Mouse (Mus musculus): Measurements from ENCODE around the gene Olfr556. TPM values are rescaled to one million over a fixed set of nuclear protein-coding genes. Genes with fewer than 3 reads are reported as not detected.
"Not testable (repeated sequence)": the region's sequence is repeated elsewhere in the genome, so short reads cannot be mapped to it uniquely, and the experiment has no call there.

The Olfr556 gene
- total RNA-seq (2021): not detected
- long read RNA-seq, experiment 1: 0 reads
- long read RNA-seq, experiment 2: 0 reads

GRCm38 (mm10) chr7:102664599-102664998, at the start of gene Olfr556:
TSS of gene Olfr556 (plus strand) at chr7:102664899.
- intact Hi-C loops (cut with DNase I; ENCODE audit: low total_unique reads): loop anchor here (10.0 kb wide), 1 partner anchor 260 kb away; the partner anchor contains the start of gene Olfr572
- DNase-seq: no peak

DNA sequence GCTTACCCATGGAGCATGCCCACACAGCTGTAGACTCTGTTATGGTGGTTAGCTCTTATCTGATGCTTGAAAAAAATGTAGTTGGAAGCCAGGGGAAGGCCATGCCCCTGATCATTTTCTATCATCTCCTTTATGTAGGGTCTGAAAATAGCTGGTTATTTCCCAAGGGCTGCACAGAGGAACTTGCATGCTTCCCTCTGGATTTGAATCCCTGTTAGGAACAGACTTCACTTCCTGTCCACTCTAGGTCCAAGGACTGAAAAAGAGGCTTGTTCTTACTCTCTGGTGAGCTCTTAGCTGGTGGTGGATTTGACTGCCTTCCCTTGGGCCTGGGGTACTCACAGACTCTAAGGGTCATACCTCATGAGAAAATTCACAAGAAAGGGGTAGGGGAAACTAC, 46.6 kb upstream of the Olfr556 start, which contains the start of gene Olfr553:
Olfr553 (minus strand) TSS at position 101 of the 400 bp plus-strand sequence.
- intact Hi-C loops (cut with DNase I; ENCODE audit: low total_unique reads): no loop called here
- DNase-seq: no peak

DNA sequence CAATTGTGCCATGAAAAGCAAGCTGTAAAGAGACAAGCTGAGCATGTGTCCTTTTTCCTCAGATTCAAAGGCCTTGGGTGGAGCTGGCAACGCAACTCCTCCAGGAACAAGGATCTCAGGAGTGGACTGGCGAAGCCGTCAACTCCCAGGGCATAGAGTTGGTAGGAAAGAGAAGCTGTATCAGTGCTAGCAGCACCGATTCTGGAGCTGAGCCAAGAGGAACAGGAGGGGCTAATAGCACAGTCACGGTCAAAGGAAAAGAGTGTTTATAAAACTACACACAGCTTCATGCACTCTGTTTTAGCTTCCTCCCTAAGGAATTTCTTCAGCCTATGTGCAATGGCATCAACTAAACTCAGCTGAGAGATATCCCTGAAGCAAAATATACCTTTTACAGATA, 45.1 kb upstream of the Olfr556 start:
- intact Hi-C loops (cut with DNase I; ENCODE audit: low total_unique reads): no loop called here
- DNase-seq: no peak

- DNase-seq; intact Hi-C loops (cut with DNase I; ENCODE audit: low total_unique reads): not testable (repeated sequence)
Measured at GRCm38 (mm10) chr7:102620368-102620767, 44.3 kb upstream of the Olfr556 start.

GRCm38 (mm10) chr7:102636665-102637064, 28.0 kb upstream of the Olfr556 start:
- intact Hi-C loops (cut with DNase I; ENCODE audit: low total_unique reads): loop anchor here (5.0 kb wide), 1 partner anchor 124 kb away; no protein-coding TSS in a partner anchor
- no peak for DNase-seq

- no peak for DNase-seq
- intact Hi-C loops (cut with DNase I; ENCODE audit: low total_unique reads): loop anchor here (5.0 kb wide), 1 partner anchor 126 kb away; no protein-coding TSS in a partner anchor
Measured at GRCm38 (mm10) chr7:102638132-102638531, 26.6 kb upstream of the Olfr556 start, which contains the start of gene Olfr554. TSS of gene Olfr554 (plus strand) at chr7:102638432.

GRCm38 (mm10) chr7:102644945-102645344, 19.8 kb upstream of the Olfr556 start:
- intact Hi-C loops (cut with DNase I; ENCODE audit: low total_unique reads): not testable (repeated sequence)

DNA sequence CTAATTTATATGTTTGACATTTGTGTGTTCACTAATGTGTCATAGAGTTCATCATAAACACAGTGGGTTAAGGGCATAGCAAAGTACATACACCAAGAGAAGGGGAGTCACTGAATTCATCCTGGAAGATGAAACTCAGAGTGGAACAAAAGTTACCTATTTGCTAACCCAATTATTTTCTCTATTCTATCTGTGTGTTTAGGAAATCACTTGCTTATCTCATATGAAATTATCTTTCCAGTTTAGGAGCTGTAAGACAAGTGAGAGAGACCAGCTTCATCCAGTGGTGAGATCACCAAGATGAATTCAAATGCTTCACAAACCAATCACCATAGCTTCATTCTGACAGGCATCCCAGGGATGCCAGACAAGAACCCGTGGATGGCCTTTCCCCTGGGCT, 6.2 kb upstream of the Olfr556 start, which contains the start of gene Olfr555:
Olfr555 (plus strand) TSS at position 301 of the 400 bp plus-strand sequence.
- no peak for DNase-seq
- intact Hi-C loops (cut with DNase I; ENCODE audit: low total_unique reads): no loop called here

More at GRCm38 (mm10) chr7:102644945-102645344, 19.8 kb upstream of the Olfr556 start:
- DNase-seq: not testable (repeated sequence)

- DNase-seq: no peak
- intact Hi-C loops (cut with DNase I; ENCODE audit: low total_unique reads): loop anchor here (10.0 kb wide), 1 partner anchor 259 kb away; the partner anchor contains the start of gene Olfr572
Measured at GRCm38 (mm10) chr7:102665378-102665777, 679 bp downstream of the Olfr556 start.

DNA sequence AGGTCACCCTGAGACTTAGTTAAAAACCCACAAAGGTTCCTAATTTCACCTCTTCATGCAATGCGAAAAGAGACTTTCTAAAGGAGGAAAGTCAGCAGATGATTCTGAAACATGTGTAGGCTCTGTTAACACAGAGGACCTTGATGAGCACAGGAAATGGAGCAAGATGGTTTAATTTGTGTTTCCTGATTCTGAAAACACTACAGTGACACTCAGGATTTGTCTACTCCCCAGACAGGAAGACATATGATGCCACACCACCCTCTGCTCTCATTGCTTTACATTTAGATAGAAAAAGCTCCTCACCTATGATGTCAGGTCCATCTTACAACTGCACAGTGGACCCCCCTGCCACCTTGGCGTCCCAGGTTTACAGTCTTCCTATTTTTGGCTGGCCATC, 11.5 kb downstream of the Olfr556 start:
- intact Hi-C loops (cut with DNase I; ENCODE audit: low total_unique reads): no loop called here
- no peak for DNase-seq

DNA sequence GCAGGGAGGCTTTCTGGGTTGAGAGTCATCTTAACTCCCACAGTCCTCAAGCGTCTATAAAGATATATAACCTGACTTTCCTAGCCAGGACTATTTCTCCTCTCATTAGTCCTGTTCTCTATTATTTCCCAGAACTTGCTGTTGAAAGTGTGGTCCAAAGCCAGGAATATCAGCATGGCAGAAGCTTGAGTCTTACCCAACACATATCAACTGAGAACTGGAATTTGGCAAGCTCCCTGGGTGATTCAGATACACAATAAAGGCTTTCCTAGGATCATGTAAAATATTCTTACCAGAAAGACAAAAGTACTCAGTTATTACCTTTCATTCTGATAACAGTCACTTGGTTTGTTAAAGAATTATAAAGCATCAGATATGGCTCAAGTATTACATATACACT, 17.2 kb downstream of the Olfr556 start:
- intact Hi-C loops (cut with DNase I; ENCODE audit: low total_unique reads): no loop called here

GRCm38 (mm10) chr7:102686944-102687501, 22.3 kb downstream of the Olfr556 start, which contains the start of gene Trim68:
TSS of gene Trim68 (minus strand) at chr7:102687327.
- peak; percentile 92 for DNase-seq
- intact Hi-C loops (cut with DNase I; ENCODE audit: low total_unique reads): no loop called here

More for the DNA sequence above, 17.2 kb downstream of the Olfr556 start:
- no peak for DNase-seq

DNA sequence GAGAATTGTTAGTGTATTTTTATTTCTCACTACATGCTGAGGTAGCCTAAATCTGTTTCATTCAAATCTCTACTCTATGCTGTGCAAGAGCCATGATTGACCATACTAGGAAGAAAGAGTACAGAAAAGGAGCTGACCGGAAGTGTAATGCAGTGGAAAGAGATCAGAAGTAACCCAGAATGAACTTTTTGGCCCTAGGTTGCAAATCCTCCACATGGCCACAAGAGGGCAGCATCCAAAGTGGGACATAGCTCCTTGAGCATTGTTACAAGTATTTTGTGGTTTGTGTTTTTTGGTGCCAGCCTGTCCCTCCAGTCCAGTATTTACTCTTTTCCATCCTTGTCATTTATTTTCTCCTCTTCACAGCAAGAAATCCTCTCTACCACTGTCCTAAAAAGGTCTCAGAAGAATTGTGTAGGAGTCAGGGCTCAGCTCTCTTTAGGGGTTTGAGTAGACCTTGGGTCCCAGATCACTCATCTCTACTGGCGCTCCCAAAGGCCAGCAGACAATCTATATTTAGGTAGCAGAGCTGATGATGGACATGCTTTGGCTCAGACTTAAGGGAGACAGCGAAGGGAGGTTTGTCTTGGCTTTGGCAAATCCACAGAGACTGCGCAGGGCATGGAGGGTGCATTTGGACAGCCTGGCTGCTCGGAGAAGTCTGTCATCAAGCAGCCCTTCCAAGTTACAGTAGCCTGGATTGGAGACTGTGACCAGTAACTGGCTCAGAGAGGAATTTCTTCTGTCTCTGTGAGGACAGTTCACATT, 30.8 kb downstream of the Olfr556 start, which contains the start of gene Olfr557:
Olfr557 (plus strand) TSS at position 553 of the 768 bp plus-strand sequence.
- DNase-seq: no peak
- intact Hi-C loops (cut with DNase I; ENCODE audit: low total_unique reads): no loop called here

- DNase-seq: no peak
- intact Hi-C loops (cut with DNase I; ENCODE audit: low total_unique reads): no loop called here
Measured at GRCm38 (mm10) chr7:102698461-102698860, 33.8 kb downstream of the Olfr556 start.

- intact Hi-C loops (cut with DNase I; ENCODE audit: low total_unique reads): no loop called here
- no peak for DNase-seq
Measured at GRCm38 (mm10) chr7:102701915-102702314, 37.2 kb downstream of the Olfr556 start, which contains the start of gene Olfr558. TSS of gene Olfr558 (plus strand) at chr7:102702215.

GRCm38 (mm10) chr7:102718970-102719369, 54.3 kb downstream of the Olfr556 start, which contains the start of gene Olfr33:
TSS of gene Olfr33 (minus strand) at chr7:102719070.
- intact Hi-C loops (cut with DNase I; ENCODE audit: low total_unique reads): no loop called here
- no peak for DNase-seq
